Mouse (Mus musculus) ES-E14 (cell line): ENCODE results near the gene Mindy4b-ps. TPM values are rescaled to one million over a fixed set of nuclear protein-coding genes. Genes with fewer than 3 reads are reported as not detected.

Experiments
- DNase-seq: peaks from one replicate; pipeline ENCODE4 v3.0.0-alpha.2; 2013; ENCODE audit warnings: low read depth, low spot score
- H3K27ac ChIP-seq: 2 replicates; pipeline ENCODE4 v1.5.1; 2012; ENCODE audit warnings: low read depth, mild to moderate bottlenecking, low read length, moderate library complexity, mixed read lengths; ENCODE audit not compliant: poor library complexity, insufficient read depth, severe bottlenecking
- H3K36me3 ChIP-seq: 2 replicates; pipeline ENCODE4 v1.6.1; 2012; ENCODE audit warnings: mild to moderate bottlenecking, low read length, moderate library complexity, mixed read lengths; ENCODE audit not compliant: control insufficient read depth, poor library complexity, insufficient read depth, severe bottlenecking
- H3K4me1 ChIP-seq, 2 experiments: fragments of 150-350 bp in 1 of 2; sonication (generic) in 1 of 2; 2 replicates each; pipeline ENCODE4 v1.6.1; 2012; ENCODE audit warnings: low read length in 2 of 2, mild to moderate bottlenecking in 1 of 2, mixed read lengths in 1 of 2; ENCODE audit not compliant: control insufficient read depth in 2 of 2, insufficient read depth in 2 of 2, poor library complexity in 1 of 2
- H3K4me3 ChIP-seq, 2 experiments: fragments of 150-350 bp in 1 of 2; sonication (generic) in 1 of 2; 2 replicates each; pipeline ENCODE4 v1.5.1; 2012; ENCODE audit warnings: low read length in 2 of 2, low read depth in 1 of 2, mild to moderate bottlenecking in 1 of 2, mixed read lengths in 1 of 2; ENCODE audit not compliant: insufficient read depth in 1 of 2, poor library complexity in 1 of 2, severe bottlenecking in 1 of 2
- H3K9ac ChIP-seq: 2 replicates; pipeline ENCODE4 v1.6.1; 2012; ENCODE audit warnings: low read depth, mild to moderate bottlenecking, low read length, mixed read lengths; ENCODE audit not compliant: poor library complexity, insufficient read depth, severe bottlenecking
- H3K9me3 ChIP-seq: fragments of 150-350 bp; sonication (generic); 2 replicates; pipeline ENCODE4 v1.6.1; 2012; ENCODE audit warnings: low read depth, mild to moderate bottlenecking, low read length; ENCODE audit not compliant: control insufficient read depth, insufficient read depth
- CHD2 ChIP-seq: IDR thresholded peaks from 2 replicates; pipeline ENCODE4 v1.6.1; 2014; ENCODE audit warnings: mild to moderate bottlenecking, low read depth, low read length, inconsistent platforms
- HCFC1 ChIP-seq: IDR thresholded peaks from 2 replicates; pipeline ENCODE4 v1.6.1; 2012; ENCODE audit warnings: low read length, inconsistent platforms, borderline replicate concordance; ENCODE audit not compliant: insufficient read depth
- MAFK ChIP-seq: IDR thresholded peaks from 2 replicates; pipeline ENCODE4 v1.6.1; 2014; ENCODE audit warnings: mild to moderate bottlenecking, low read depth, low read length, inconsistent platforms; ENCODE audit not compliant: insufficient read depth
- ZC3H11A ChIP-seq: IDR thresholded peaks from 2 replicates; pipeline ENCODE4 v1.6.1; 2012; ENCODE audit warnings: low read depth, mild to moderate bottlenecking, inconsistent platforms, low read length, borderline replicate concordance
- ZNF384 ChIP-seq: IDR thresholded peaks from 2 replicates; pipeline ENCODE4 v1.6.1; 2012; ENCODE audit warnings: low read depth, low read length, inconsistent platforms
- in situ Hi-C, 2 experiments: fragments of 600-800 bp; cut with MboI; formaldehyde crosslinking; loops; one replicate each; pipeline ENCODE4 v1.15.1; 2025; ENCODE audit warnings: low sequenced_read_pairs in 2 of 2, inconsistent platforms in 1 of 2; ENCODE audit not compliant: unreplicated experiment in 2 of 2
- total RNA-seq: library from RNA; depleted of rRNA; stranded (reverse); fragments of 300-350 nt; gene quantifications from 2 replicates; pipeline ENCODE4 v1.2.3, GENCODE M21; 2012

Mindy4b-ps gene
- total RNA-seq, 1 experiment = not detected

DNA sequence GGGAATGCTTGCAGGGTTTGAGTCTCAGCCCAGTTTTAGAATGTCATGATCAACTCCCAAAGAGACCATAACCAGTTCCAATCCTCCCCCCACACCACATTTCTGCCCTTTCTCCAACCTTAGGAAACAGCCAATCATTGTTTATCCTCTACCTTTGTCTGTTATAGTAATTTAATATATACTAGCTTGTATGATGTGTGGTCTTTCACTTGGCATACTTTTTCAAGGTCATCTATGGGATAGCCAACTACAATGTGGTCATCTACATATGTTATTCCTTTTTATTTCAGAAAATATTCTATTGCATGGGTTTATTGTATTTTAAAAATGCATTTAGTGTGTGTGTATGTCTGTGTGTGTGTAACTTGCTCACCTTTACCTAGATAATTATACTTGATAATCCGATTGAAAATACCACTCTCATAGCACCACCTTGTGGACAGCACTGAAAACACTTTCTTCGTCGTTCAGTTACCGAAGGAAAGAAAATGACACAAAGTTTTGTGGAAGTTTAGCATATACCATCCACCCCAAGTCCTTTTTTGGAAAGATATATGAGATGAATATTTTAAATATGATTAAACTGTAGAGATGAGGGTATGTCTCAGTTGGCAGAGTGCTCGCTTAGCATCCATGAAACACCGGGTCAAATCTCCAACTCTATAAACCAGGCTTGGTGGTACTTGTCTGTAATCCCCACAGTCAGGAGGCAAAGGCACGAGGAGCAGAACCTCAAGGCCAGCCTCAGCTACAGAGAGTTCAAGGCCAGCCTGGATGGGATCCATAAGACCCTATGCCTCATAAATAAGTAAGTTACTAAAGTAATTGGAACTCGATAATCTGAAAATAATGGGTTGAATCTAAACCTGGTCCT, 37.7 kb downstream of the Mindy4b-ps start:
- Histone ChIP-seq H3K36me3 (no peaks in the 10 kb centered on the region), H3K9me3 (no peaks in the 10 kb centered on the region), H3K27ac (no peak overlapping the region), H3K4me1 (peaks cover 0 to 2% of the 10 kb centered on the region in 2 experiments; a peak in 1 of 4 replicates), H3K4me3 (no peak overlapping the region), H3K9ac (no peak overlapping the region)
- TF ChIP-seq ZNF384 (no peak), HCFC1 (no peak), ZC3H11A (no peak), CHD2 (no peak), MAFK (no peak)
- in situ Hi-C loops = loop anchor here in 1 of 2 experiments (10.0 kb wide), 1 partner anchor 130 kb away; no protein-coding TSS in a partner anchor
- DNase-seq = peak; percentile 22

DNA sequence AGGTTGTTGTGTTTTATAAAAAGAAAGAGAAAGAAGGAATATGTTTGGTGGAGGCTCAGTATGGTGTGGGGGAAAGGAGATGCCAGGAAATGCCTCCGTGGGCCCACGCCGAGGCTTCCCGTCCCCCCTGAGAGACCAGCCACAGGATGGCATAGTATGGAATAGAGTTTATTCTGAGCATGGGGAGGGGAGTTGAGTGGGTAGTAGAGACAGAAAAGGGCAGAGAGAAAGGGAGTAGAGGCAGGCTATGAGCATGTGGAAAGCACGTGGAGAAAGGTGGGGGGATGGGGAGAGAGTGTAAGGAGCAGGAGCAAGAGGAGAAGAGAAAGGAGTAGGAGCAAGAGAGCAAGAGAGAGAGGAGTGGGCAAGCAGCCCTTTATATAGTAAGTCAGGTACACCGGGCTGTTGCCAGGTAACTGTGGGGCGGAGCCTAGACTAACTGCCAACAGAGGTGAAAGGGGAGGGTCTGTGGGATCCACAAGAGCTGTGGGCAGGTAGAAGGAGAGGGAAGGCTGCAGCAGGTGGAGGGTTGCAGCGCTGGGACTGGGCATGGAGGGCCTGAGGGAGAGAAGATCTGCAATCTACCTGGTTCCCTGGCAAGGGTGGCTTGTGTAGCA, 38.4 kb downstream of the Mindy4b-ps start:
- Histone ChIP-seq H3K27ac (no peak overlapping the region), H3K36me3 (no peaks in the 10 kb centered on the region), H3K4me1 (peaks cover 0 to 2% of the 10 kb centered on the region in 2 experiments; a peak in 1 of 4 replicates), H3K9me3 (no peaks in the 10 kb centered on the region), H3K4me3 (no peak overlapping the region), H3K9ac (no peak overlapping the region)
- no peak for TF ChIP-seq MAFK
- no peak for TF ChIP-seq HCFC1
- no peak for TF ChIP-seq ZNF384
- no peak for TF ChIP-seq ZC3H11A
- TF ChIP-seq CHD2 = no peak
- DNase-seq = no peak
- in situ Hi-C loops = loop anchor here in 1 of 2 experiments (10.0 kb wide), 1 partner anchor 129 kb away; no protein-coding TSS in a partner anchor

DNA sequence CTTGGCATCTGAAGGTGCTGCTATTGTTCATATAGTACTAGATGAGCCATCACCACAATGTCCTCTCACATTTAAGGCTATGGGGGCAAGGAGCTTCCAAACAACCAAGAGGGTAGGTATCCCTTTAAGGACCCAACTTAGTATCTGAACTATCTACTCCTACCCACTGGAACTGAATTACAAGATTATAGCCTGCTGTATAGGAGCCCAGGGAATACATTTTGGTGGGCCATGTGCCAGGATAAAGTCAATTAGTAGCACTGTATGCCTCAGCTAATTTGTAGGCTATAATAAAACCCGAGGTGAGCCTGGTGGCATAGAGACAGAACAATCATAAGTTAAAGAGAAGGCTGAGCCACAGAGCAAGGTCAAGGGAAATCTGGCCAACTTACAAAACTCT, 65.7 kb downstream of the Mindy4b-ps start:
- H3K36me3 ChIP-seq = no peaks in the 10 kb centered on the region
- DNase-seq = no peak
- in situ Hi-C loops = no loop called here
- H3K4me1 ChIP-seq = no peaks in the 10 kb centered on the region
- TF ChIP-seq ZNF384 (no peak), ZC3H11A (no peak), CHD2 (no peak)
- no peak overlapping the region for H3K4me3 ChIP-seq
- H3K9ac ChIP-seq = no peak overlapping the region
- no peaks in the 10 kb centered on the region for H3K9me3 ChIP-seq
- H3K27ac ChIP-seq = no peak overlapping the region

DNA sequence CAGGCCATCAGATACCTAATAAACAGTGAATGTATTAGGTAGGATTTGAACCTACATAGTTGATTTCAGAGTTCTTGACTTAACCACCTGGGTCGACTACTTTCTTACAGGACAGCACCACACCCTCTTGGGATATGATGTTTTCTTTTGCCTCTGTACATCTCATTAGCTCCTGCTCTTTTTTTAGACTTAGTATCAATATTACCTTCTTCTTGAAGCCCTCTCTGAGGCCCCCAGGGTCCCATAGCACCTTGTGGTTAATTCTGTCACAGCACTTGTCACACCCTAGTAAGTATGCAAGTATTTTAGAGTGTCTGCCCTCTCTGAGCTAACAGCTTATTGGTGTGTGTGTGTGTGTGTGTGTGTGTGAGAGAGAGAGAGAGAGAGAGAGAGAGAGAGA, 66.3 kb downstream of the Mindy4b-ps start:
- Histone ChIP-seq H3K27ac (no peak overlapping the region), H3K9ac (no peak overlapping the region), H3K4me1 (no peaks in the 10 kb centered on the region), H3K9me3 (no peaks in the 10 kb centered on the region), H3K36me3 (no peaks in the 10 kb centered on the region), H3K4me3 (no peak overlapping the region)
- TF ChIP-seq HCFC1 = no peak
- TF ChIP-seq ZC3H11A = no peak
- no peak for TF ChIP-seq ZNF384
- TF ChIP-seq CHD2 = no peak
- no peak for TF ChIP-seq MAFK
- DNase-seq = no peak
- in situ Hi-C loops = no loop called here
